Mouse (Mus musculus) embryo, embryonic 9.5 days (tissue): ENCODE results near the gene Dnajc7.
"Not testable (repeated sequence)": the region's sequence is repeated elsewhere in the genome, so short reads cannot be mapped to it uniquely, and the experiment has no call there.

ENCODE experiments used
- DNase-seq: peaks from one replicate; pipeline ENCODE4 v3.0.0-alpha.2; 2017; ENCODE audit errors: extremely low spot score

The Dnajc7 gene

DNA sequence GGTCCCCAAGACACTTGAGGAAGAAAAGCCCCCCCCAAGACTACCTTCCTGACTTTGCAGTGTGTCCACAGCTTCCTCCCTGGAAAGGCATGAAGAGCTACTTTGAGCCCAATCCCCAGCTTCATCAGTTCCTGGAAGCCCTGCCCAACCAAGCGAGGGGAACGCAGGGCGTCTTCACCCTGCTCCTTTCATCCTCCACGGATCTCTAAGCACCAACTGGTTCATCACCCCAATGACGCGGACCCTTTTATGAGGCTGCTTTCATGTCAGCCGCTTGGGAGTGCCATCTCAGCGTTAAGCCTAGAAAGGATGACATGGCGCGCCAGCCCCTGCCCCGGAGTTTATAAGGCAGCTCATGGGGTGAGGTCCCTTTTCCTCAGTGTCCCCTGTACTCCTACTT lies at the start of gene Dnajc7:
TSS of gene Dnajc7 (minus strand) at position 187 of the 400 bp plus-strand sequence.
- DNase-seq: no peak

DNA sequence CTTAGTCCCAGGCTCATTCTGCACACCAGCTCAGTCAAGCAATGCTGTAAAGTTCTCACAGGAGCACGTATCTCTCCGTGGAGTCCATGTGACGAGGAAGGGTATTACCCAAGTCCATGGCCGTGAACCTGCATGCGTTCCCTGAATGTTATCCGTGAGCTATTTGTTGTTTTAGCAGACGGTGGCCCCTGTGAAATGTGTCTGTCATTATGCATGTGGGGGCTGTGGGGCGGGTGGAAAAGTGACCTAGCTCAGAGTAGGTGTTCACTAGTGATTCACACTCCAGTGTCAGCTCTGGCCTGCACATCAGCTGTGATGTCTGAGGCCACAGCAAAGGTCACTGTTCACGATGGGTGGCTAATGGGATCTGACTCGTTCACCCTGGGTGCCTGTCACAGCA lies 39.8 kb upstream of the Dnajc7 start:
- no peak for DNase-seq

DNA sequence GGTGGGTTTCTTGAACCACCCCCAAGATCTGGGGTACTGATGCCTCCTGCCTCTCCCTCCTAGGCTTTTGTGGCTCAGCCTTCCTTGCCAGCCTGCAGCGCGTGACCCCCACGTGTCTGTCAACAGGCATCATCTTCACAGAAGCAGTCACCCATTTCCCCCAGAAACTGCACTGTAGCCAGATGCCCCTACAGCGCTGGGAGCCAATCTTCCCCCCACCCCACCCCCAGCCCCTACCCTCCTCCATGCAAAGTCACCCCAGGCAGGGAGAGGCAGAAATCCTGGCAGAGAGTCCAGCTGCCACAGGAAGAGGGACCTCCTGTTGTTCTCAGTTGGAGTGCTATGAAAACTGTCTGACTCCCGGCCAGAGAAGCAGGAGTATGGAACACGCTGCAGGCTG lies 36.5 kb upstream of the Dnajc7 start:
- DNase-seq: peak; percentile 37

DNA sequence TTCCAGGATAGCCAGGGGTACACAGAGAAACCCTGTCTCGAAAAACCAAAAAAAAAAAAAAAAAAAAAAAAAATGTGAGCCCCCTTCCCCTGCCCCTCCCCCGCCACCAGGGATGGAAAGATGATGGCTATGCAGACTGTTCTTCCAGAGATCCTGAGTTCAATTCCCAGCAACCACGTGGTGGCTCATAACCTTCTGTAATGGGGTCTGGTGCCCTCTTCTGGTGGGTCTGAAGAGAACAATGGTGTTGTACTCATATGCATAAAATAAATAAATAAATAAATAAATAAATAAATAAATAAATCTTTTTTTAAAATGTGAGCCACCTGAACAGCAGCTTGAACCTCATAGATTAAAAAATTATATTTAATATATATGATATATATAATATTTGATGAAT lies 35.6 kb upstream of the Dnajc7 start:
- not testable (repeated sequence) for DNase-seq

DNA sequence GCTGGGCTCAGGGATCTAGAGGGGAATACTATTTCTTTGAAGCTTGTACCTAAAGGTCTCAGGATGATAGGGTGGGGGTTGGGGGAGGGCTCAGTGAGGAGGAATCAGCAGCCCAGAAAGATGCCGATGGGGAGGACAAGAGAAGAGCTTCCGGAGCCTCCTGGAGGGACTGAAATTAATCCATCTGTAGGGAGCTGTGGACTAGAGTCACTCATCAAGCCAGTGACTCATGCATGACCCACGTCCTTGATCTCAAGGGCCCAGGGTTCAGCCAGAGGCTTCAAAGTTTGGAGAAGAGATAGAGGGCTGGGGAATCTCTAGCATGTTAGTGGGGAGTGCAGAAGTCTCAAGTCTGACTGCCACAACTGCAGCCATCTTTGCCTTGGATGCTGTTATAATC lies 31.8 kb upstream of the Dnajc7 start:
- no peak for DNase-seq

DNA sequence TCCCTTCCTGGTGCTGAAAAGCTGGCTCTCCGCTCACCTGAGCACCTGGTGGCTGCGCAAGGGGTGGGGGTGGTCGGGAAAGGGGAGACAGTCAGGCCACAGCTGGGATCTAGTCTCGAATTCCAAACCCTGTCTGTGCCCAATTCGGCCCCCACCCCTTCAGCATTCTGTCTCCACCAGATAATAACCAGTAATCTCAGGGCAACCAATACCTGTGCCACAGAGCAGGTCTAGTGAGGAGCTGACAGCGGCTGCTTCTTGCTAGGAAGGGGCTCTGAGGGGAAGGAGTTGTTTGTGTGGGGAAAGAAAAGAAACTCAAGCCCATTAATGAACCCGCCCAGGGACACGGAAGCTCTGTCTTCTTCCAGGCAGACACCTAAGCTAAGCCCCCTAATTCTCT lies 31.2 kb upstream of the Dnajc7 start:
- DNase-seq: no peak

DNA sequence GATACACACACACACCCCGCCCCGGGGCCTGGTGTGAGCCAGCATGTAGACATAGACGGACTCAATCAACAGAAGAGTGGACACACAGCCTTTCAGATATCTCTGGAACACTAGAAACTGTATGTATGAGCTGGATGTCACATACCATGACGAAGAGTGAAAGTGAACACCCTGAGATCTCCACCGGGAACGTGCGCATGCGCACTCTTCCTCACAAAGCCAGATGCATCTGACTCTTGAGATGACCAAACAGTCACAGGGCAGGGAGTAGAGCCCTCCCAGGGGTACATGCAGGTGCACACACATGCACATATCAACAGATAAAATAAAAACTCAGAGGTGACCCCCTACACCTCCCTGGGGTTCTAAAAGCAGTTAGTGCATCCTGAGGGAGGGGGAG lies 28.4 kb upstream of the Dnajc7 start:
- DNase-seq: no peak

DNA sequence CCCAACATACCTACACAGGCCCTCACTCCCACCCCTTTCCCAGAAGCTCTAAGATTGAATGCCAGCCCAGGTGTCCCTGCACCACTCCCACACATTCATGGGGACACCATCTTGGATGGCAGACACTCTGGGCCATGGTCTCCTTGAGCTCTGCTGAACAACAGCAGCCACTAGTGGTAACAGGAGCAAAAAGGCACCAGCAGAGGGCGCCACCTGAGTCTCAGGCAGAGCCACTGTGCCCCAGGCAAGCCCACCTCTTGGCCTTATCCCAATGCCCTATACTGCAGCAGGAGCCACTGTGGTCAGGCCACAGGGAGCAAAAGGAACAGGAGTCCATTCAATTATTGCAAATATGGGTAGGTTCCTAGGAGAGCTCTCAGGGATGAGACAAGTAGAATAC lies 26.3 kb upstream of the Dnajc7 start:
- peak; percentile 48 for DNase-seq

DNA sequence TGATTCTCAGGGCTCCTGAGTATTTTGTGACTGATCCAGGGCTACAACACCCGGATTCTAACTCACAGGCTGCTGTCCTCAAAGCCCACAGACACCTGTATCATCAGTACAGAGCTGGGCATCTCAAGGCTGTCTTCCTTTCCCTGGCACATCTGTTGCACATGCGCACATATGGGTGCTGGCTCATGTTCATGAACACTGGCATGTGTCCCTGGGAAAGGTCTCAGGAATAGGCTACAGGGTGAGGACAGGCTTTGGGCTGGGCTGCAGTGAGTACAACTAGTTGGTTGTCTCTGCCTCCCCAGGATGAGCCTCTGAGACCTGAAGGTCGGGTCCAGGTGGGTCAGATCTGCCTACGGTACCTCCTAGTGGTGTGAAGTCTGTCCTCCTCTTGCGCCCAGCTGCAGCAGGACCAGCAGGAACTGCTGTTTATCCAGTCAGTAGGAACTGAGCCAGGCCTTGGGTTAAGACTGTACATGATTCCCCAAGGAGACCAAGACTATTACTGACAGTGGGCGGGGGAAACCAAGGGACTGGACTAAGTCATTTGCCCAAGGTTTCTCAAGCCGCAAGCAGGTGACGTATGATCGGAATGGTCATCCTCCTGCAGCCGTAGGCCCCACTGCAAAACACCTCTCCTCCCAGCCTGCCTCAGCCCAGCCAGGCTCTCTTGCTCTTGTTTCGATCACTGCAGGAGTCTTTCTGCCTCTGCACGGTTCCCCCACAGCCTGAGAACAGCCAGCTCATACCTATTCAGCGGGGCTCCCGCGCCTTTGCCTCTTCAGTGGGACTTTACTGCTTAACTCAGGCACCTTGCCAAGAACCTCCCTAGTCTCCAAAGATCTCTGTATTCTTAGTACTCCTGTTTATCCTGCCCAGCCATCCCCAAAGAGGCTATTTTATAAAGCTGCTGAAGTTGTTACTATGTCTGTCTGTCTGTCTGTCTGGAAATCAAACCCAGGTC lies 23.9 kb upstream of the Dnajc7 start:
- no peak for DNase-seq

DNA sequence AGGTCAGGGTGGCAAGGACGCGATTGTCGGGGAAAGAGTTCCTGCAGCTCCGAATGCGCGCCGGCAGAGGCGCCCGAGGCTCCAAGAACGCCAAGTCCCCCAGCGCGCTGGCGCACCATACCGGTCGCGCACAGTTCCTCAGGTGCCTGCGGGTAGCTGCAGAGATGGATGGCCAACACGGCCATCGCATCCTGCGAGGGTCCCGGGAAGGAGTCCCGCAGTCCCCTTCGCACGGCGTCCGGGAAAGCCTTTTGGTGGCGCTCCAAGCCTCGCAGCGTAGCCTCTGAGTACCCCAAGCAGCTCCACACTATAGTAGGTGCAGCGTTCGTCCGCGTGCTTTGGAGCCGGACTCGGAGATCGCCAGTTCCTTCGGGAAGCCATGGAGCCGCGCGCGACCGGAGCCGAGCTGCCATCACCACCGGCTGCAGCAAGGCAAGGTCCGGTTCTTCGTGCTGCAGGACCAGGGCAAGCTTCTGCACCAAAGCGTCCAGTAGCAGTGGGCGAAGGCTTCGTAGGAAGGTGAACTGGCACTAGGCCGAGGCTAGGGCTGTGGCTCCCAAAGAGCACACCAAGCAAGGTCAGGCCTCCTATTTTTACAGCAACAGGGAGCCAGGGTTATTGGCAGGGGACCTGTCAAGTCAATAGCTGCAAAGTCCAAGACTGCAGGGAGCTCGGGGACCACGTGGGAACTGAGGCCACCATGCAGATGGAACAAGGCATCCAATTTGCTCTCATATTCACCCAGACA lies 20.4 kb upstream of the Dnajc7 start:
- DNase-seq: peak; percentile 61

DNA sequence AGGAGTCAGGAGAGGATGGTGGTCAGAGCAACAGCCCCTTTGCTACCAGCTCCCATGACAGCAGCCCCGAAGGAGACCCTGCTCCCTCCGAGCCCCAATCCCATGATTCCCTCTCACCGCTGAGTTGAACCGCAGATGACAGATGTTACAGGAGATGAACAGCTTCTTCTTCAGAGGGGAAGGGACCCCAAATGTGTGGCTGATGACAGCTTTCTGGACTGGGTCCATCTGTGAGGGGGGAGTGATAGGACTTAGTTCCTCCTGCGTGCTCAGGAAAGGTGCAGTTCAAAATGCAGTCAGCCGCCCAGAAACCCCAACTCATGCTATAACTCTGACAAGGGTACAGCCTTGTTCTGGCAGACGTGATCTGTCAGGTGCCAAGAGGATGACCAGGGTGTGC lies 14.6 kb upstream of the Dnajc7 start:
- no peak for DNase-seq

DNA sequence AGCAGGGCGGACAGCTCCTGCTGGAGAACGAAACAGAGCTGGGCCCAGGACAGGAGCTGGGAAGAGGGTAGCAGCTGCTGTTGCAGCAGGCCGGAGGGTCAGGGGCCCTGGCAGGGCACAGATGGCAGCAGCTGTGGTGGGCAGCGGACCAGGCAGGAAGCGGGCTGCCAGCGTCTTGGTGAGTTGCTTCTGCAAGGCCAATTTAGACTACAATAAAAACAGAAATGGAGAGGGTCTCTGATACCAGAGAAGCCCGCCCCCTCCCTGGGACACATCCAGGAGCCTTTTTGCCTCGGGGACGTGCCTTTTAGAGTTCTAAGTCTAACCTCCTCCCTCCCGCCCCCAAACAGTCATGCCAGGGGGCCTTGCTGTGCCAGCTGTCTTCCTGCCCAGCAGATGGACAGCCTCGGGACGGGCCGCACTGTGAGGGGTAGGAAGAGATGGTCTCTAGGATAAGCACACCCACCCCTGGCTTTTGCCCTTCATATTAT lies 8.9 kb upstream of the Dnajc7 start:
- no peak for DNase-seq

DNA sequence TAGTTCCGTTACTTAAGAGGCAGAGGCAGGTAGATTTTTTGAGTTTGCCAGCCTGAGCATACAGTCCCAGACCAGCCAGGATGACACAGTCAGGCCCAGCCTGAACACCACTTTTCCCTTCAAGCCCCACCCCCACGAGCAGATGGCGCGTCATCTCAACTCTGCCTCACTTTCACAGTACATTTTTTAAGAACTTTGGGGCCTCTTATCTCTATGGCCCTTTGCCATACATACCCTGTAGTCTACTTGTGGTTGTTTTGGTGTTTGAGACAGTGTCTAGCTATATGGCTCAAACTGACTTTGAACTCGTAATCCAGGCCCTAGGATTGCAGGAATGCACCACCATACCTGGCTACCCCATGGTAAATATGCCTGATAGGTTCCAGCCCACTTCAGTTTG lies 8.1 kb upstream of the Dnajc7 start:
- no peak for DNase-seq

DNA sequence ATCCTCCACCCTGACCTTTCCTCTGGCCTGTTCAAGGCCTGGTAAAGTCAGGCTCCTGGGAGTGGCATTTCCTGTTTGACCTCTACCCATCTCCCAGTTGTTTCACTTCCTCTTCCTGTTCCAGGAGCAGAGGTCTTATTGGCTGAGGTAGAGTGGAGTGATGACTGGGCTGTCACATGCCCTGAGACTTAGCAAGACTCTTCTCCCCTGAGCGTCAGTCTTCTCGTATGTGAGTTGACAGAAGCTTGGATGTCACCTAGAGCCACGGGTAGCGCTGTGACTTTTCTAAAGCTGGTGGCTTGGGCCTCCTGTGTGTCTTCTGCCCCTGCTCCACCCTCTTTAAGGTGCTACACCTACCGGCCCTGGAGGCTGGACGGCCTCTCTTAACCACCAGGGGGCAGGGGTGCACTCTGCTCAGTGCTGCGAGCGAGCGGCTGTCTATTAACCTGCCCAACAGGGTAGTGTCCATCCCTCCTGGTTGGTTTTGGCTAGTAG lies 6.8 kb upstream of the Dnajc7 start:
- DNase-seq: peak; percentile 59

DNA sequence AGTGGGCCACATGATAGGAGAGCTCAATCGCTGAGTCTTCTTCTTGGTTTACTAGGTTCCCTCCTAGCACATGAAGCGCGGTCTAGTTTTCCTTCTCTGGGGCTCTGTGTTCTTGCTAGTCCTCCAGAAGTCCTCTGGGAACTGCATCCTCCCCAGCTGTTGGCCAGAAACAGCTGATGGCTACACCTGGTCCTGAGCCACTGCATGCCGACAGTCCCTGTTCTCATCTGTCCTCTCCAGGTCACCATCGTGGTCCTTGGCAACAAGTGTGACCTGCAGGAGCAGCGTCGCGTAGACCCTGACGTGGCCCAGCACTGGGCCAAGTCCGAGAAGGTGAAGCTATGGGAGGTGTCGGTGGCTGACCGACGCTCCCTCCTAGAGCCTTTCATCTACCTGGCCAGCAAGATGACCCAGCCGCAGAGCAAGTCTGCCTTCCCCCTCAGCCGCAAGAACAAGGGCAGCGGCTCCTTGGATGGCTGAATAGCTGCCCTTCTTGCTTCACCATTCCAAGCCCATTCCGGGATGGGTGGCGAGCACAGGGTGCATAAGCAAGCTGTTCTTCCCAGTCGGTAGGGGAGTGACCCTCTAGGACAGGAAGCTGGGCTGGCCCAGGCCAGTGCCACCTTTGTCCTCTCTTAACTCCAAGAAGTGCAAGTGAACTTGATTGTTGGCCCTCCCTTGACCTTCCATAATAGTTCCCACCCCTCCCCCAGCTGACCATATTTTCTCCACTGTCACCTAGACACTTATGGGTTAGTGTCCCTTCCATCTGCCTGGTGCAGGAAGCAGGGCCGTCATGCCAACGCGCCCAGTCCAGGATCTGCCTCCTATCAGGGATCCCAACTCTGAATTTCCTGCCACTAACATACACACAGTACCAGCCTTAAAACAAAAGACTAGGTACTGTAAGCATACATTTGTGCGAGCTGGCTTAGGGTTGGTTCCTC lies 6.1 kb upstream of the Dnajc7 start:
- no peak for DNase-seq

DNA sequence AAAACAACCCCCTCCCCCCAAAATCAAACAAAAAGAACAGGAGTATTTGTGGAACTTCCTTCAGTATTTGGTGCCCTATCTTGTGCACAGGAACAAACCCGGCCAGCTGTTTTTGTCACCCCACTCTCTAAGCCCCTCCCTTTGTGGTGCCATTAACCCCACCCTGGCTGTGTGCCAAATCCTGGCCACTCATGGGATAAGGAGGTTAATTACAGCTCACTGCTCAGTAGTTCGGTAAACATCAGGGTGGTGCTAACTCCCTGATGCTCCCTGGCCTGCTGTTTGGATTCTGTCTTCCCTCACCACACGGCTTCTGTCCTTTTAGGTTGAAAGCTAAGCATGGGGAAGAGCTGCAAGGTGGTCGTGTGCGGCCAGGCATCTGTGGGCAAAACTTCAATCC lies 3.9 kb upstream of the Dnajc7 start:
- no peak for DNase-seq

DNA sequence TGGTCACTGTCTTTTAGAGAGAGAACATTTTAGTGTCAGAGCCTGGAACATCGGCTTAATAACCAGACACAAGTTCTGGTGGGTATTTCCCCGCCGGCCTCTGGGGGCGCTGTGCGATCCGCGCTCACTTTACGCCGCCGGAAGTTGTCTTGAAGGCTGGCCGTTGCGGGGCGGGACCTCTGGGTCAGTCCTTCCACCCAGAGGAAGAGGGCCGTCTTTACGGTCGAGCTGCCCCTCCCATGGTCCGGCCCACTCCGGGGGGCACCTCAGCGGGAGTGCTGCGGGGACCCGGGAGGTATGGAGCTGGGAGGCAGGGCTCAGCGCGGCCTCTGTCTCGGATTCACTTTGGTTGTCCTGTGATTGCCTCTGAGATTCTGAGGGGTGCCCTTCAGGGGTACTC lies 2.7 kb upstream of the Dnajc7 start:
- DNase-seq: peak; percentile 94

DNA sequence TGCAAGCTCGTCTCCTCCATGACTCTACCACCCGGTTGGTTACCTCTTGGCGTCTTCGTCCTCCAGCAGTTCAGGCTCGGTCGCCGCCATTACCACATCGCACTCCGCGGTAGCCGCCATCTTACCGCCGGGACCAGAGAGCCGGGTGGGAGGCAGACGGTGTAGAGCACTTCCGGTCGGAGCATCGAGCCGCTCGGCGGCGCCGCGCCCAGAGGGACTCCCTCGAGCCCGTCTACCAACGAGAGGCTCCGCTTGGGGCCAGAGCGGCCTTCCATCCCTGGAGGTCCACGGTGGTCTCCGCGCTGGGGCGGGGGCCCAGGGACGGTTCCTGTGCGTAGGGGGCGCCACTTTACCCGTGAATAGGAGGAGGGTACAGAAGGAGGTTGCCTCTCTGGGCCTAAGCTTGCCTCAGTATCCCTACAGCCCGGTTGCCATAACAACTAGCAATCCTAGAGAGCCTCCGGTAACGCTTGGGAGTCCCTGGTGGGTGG lies 438 bp downstream of the Dnajc7 start:
- peak; percentile 99 for DNase-seq

DNA sequence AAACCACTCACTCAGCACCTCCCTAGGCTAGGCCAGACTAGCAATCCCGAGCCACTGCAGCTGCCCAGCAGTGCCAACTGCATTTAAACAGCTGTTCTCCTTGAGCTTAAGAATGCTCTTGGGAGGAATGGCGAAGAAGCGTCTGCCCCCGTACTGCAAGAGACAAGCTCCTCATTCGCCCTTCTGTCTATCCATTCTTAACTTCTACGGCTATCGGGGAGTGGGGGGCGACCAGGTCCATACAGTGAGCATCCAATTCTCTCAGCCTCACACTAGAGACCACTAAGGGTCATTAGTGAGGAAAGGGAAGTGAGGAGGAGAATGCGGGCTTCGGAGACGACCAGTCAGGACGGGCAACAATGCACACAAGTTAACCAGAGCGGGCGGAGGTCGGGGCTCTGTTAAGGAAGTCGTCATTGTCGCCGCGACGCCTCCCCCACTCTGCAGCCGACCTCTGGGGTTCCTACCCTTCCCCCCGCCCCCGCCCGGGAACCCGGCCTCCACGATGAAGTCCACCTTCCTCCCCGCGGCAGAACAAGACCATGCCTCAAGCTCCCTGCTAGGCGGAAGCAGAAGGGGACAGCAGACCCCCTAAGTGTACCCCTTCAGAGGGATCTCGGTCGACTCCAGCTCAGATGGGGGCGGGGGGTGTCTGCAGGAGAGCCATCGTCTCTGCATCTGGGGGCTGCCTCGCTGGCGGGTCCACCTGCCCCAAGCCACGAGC lies 1.0 kb downstream of the Dnajc7 start, which contains the start of gene Nkiras2:
TSS of gene Nkiras2 (plus strand) at position 484 of the 724 bp plus-strand sequence.
- peak; percentile 80 for DNase-seq

DNA sequence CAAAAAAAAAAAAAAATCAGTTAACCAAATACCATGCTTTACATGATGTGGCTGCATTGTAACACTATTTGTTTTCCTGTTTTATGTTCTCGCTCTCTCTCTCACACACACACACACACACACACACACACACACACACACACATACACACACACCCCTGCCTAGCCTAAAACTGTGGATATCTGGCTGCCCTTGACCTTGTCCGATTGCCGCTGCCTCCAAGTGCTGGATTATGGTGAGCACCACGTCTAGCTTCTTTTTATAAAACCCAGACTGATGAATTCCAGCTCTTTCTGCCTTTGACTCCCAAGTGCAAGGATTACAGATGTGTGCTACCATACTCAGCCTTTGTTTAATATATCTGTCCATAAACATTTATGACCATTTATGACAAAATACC lies 2.5 kb downstream of the Dnajc7 start:
- DNase-seq: no peak
